Mouse (Mus musculus): Measurements from ENCODE around the gene Unc13a.
A peak's percentile ranks its signal among the peaks of the same experiment; 100 is the strongest.
"Not testable (repeated sequence)": the region's sequence is repeated elsewhere in the genome, so short reads cannot be mapped to it uniquely, and the experiment has no call there.

Unc13a gene

DNA sequence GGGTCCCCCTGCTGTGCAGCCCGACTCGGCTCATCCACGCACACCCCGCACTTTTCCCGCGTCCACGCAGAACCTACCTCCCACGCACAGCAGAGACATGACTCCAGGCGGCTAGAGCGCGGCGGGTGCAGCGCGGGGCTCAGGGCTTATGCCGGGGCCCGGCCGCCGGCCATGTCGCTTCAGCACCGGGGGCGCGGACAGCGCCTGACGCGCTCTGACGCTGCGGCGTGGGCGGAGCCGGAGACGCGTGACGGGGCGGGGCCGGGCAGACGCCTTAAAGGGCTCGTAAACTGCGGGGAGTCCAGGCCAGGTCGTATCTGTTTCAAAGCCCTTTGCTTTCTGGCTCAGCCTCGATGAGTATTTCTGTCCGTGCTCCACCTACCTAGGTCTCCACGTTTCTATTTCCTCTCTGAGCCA, at the start of gene Unc13a:
TSS of gene Unc13a (minus strand) at position 209 of the 417 bp plus-strand sequence.
- DNase-seq (ENCODE audit: low spot score), result peak; percentile 96

DNA sequence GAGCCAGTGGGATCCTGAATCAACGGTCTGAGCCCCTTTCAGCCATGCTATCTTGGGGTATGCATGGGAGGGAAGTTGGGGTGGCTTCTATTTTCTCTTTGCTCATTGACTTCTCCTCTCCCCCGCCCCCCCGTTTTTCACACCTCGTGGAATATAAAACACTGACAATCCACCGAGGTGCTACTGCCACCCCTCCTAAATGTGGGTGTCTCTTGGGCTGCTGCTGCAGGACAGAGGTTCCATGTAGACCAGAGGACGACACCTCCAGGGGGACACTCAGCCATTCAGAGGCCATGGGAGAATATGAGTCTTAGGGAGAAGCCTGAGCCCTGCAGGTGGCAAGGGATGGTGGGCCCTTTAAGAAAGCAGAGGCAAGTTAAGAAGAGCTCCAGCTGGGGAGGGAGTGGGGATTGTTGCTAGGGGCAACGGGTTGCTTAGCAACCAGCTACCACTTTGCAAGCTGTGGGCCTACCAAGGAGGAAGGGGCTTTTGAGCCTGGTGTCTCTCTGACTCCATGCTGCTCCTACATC, 48.4 kb upstream of the Unc13a start:
- DNase-seq (ENCODE audit: low spot score), result peak; percentile 73

DNA sequence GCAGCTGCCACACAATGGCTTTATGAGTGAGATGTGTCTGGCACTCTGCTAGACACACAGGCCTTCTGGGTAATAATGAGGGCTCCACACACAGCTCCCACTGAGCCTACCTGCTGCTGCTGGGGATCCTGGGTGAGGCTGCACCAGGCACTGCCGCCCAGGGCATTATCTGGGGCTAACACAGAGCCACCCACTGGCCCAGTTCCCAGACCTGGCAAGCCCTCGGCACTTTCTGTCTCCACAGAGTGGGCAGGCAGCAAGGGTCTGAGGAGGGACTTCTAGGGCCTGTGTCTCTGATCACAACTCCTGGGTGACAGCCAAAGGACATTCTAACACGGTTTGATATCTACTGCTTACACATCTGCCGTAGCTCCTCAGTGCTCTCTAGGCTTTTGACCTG, 47.7 kb upstream of the Unc13a start:
- peak; percentile 73 for DNase-seq (ENCODE audit: low spot score)

DNA sequence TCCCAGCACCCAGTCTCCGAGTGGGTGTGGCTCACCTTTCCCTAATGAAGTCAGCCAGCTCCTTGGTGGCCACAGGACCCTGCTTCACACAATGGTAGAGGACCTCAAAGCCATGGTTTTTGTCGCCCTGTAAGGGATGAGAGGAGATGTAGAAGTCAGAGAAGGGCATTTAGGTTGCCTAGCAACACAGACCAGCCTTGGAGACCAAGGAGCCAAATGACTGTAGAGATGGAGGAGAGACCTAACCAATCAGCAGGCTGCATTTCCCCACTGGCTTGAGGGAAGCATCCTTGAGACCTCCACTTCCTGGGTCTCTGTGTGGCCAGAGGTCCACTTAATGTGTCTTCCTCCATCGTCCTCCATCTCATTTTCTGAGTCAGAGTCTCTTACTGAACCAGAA, 46.7 kb upstream of the Unc13a start:
- no peak for DNase-seq (ENCODE audit: low spot score)

DNA sequence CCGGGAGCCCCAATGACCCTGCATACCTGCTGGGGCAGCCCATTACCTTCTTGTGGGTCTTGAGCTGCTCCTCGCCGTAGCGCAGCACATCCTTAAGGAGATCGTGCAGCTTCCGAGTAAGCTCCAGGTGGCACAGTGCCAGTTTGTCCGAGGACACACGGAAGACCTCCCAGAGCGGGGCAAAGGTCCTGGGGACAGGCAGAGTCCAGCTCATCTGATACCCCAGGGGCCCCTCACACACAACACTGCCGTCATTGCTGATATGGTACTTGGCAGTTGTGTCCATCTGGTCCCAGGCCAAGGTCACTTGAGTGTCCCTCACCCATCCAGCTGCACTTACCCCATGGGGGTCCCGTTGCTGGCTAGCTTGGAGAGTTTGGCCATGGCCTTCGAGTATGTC, 45.5 kb upstream of the Unc13a start:
- no peak for DNase-seq (ENCODE audit: low spot score)

DNA sequence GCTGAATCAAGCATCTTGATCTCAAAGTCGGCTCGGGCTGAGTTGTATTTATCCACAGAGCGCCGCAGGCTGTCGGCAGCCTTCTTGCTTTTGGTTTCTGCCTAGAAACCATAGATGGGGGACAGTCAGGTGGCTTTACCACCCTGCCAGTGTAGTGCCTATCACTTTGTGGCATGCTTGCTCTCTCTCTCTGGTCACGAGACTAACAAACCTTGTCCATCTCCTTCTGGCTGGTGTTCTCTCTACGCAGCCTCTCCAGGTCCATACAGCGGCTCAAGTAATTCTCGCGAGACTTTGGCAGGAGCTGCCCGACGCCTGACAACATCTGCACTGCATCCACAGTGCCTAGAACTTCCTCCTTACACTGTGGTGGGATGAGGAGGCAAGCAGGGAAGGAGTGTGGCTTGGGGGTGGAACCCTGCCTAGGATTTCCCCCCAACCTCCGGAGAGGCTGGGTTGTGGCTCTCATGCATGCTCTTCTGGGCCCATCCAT, 45.0 kb upstream of the Unc13a start:
- no peak for DNase-seq (ENCODE audit: low spot score)

DNA sequence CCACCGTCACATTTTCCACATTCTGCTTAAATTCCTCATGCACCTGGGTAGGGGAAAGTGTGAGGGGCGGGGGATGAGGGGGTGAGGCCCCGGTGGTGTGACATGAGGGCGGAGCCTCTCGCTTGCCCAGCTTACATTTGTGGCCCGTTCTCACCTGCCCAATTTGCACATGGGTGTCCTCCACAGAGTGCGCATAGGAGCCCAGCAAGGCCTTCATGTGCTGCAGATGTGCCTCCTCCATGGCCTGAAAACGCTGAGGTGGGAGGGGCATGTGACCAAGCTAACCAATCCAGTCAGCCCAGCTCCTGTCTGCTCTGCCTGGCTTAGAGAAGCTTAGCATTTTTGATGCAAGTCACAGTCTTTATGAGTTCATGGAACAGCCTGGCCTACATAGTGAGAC, 44.0 kb upstream of the Unc13a start:
- DNase-seq (ENCODE audit: low spot score), result no peak

DNA sequence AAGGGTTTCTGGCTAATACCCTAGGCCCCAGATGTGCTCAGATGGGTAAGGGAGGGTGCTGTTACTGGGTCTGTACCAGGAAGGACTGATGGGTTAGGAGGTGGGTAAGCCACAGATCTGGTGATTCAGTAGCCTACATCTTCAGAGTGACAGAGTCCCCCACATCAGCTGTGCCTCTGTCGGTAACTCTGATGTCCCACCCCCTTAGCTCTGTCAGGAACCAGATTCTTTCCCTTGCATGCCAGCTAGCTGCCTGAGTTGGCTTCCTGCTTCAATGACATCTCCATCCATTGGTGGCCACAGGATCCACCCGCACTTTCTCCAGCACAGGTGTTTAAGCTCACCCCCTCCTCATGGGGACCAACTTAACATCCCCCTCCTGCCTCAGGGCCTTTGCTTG, 40.0 kb upstream of the Unc13a start:
- DNase-seq (ENCODE audit: low spot score), result no peak

DNA sequence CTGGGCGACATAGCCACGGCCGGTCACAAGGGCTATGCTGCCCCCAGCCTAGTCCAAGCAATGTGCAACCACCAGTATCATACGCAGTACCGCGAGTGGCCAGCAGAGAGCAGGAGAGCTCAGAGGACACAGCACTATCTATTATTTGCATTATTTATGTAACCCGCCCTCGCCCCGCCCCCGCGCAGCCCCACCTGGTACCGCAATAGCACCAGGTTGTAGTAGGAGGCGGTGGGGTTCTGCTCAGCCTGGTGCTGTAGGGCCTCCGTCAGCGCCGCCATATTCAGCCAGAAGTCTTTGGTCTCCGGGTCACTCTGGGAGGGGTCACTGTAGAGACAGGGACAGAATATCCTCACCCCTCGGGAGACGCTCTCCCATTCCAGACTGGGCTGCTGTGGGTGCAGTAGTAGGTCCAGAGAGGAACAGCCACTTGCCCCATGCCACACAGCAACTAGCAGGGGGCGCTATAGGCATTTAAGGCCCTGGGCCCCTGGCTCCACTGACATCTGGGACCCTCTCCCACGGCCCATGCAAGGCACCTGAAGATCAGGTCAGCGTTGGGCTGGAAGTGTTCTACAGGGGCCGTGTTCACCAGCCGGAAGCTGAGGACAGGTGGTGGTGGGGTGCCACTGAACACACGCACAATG, 38.4 kb upstream of the Unc13a start:
- DNase-seq (ENCODE audit: low spot score), result peak; percentile 82

DNA sequence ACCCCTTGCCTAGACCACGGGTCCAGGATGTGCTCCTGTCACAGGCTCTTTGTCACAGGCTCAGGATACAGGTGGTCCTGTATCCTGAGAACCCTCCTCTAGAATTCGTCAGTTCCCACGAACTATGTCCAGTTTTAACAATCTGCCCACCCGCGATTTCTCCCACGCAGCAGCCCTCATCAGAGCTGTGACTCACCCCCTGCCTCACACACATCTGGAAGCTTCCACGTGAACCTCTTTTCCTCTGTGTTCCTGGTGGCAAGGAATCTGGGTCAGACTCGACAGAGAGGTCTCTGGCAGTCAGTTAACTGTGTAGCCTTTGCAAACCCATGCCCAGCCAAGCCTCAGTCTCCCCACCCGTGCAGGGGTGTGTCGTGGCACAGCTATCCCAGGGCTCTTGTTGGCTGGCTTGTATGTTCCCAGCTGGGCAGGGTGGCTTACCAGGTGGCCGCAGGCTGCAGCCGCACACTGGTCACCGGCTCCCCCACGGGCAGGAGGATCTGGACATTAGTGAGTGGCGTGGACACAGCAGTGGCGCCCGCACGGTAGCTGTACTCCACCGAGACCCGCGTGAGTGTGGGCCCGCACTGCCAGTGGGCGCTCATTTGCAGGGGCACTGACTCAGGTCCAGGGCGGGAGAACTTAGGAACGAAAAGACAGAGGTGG, 37.7 kb upstream of the Unc13a start:
- DNase-seq (ENCODE audit: low spot score), result no peak

DNA sequence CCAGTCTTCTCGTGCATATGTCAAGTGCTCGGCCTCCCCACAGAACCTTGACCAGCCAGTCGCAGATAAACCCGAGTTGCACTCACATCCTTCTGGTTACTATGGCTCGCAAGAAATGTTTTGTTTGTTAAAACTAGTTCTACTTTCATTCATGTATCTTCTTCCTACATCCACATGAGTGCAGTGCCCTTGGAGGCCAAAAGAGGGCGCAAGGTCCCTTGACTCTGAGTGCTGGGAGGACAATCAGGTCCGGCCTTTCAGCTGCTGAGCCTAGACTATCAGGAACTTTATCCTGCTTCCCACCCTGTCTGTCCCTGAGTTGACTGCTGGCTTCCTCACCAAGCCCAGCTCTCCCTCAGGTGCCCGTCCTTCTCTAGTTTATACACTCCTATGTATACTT, 36.3 kb upstream of the Unc13a start:
- peak; percentile 45 for DNase-seq (ENCODE audit: low spot score)

DNA sequence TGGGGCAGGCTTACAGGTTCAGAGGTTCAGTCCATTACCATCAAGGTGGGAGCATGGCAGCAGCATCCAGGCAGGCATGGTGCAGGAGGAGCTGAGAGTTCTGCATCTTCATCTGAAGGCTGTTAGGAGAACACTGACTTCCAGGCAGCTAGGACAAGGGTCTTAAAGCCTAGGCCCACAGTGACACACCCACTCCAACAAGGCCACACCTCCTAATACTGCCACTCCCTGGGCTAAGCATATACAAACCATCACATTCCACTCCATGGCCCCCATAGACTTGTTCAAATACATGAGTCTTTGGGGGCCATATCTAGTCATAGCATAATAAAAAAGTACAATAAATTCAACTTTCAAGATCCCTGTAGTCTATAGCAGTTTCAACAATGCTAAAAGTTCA, 31.8 kb upstream of the Unc13a start:
- DNase-seq (ENCODE audit: low spot score), result not testable (repeated sequence)

DNA sequence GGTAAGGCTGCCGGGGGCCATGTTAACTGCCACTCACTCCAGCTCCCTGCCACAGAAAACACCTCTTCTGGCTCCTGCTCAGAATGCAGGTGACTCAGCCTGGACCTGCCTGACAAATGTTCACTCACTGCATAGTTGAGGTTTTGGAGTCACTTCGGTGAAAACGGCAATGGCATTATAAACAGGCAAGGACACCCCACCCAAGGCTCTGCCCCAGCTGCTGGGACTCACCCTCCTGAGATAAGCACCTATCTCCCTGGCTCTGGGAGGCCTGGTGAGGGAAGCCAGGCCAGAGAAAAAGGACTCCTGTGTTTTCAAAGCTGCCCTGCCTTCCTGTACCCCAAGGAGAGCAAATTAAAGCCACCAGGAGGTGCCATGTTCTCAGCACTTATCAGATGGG, 31.4 kb upstream of the Unc13a start:
- DNase-seq (ENCODE audit: low spot score), result no peak

DNA sequence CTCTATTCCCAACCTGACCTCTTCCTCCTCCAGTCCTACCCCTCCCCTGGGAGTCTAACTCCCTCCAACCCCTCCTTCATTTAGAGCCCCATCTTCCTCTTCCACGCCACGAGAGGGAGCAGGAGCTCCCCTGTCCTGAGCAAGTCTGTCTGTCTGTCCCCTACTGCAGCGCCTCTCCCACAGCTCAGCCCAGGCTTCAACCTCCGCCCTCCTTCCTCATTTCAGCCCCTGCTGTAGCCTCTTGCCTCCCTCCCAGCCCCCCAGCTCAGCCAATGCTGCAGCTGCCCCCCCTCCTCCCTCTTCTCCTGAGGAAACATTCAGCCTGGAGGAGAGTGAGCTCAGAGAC, 30.5 kb upstream of the Unc13a start:
- DNase-seq (ENCODE audit: low spot score), result no peak

DNA sequence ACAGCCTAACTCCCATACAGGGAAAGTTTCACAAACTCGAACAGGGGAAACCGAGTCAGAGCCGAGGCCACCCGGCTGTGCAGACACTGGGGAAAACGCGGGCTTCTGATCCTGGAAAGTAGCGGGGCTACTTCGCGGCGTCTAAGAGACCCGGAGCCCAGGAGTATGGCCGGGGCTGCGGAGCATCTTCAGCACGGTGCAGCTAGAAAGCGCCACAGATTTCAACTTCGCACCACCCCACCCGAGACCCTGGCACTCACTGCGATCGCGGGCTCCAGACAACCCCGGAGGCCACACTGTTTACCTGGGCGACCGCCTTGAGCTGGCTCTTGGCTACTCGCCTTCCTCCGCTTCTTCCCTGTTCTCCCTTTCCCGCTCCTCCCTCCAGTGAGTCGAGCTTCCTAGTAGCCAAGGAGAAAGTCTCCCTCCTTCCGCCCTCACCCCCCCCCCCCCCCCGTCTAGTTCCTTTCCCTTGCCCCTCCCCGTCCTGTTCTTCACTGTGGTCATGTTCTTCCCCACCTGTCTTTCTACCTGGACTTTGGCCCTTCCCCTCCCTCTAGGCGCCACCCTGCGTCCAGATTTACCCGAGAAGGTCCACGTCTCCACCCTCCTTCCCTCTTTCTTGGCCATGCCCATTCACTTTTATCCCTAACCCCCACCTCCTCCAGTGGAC, 30.0 kb upstream of the Unc13a start, which contains the start of gene B3gnt3:
TSS of gene B3gnt3 (minus strand) at position 376 of the 673 bp plus-strand sequence.
- peak; percentile 51 for DNase-seq (ENCODE audit: low spot score)

DNA sequence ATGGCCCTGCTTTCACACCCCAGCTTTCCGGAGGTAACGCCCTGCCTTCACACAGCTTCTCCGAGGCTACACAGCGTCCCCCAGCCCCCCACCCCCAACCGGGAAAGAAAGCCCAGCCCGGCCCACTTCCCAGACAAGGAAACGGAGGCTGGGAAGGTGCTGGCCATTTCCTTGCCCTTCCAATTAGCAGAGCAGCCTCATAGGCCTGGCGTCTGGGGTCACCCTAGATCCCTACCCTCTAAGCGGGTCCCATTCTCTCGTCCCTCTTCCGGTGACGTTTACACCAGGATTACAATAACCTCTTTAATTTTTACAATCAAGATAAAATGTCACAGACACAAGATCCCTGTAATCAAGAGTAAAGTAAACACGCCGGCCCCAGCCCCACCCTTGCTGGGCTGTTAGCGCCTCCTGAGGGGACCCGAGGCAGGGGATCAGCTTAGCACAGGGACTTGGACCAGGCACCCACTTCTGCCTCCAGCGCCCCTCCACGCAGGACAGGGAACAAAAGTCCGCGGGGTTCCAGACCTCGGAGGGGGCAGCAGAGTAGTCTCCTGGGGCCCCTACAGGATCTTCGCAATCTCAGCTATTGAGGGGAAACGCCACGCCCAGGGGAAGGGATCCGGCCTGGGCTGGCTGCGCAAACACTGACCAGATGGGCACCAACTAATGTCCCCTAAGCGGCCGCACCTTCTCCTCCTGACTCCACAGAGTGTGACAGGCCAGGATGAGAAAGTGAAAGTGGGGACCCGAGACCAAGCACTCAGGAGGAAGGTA, 29.1 kb upstream of the Unc13a start:
- peak; percentile 45 for DNase-seq (ENCODE audit: low spot score)

DNA sequence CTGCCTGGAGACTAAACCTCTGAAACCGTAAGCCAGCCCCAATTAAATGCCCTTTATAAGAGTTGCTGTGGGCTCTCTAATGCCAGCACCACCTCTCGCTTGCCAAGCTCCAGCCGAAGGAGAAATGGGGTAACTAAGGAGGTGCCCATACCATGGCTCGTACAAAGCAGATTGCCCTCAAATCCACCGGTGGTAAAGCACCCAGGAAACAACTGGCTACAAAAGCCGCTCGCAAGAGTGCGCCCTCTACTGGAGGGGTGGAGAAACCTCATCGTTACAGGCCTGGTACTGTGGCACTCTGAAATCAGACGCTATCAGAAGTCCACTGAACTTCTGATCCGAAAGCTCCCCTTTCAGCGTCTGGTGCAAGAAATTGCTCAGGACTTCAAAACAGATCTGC, 23.9 kb upstream of the Unc13a start:
- DNase-seq (ENCODE audit: low spot score), result not testable (repeated sequence)

DNA sequence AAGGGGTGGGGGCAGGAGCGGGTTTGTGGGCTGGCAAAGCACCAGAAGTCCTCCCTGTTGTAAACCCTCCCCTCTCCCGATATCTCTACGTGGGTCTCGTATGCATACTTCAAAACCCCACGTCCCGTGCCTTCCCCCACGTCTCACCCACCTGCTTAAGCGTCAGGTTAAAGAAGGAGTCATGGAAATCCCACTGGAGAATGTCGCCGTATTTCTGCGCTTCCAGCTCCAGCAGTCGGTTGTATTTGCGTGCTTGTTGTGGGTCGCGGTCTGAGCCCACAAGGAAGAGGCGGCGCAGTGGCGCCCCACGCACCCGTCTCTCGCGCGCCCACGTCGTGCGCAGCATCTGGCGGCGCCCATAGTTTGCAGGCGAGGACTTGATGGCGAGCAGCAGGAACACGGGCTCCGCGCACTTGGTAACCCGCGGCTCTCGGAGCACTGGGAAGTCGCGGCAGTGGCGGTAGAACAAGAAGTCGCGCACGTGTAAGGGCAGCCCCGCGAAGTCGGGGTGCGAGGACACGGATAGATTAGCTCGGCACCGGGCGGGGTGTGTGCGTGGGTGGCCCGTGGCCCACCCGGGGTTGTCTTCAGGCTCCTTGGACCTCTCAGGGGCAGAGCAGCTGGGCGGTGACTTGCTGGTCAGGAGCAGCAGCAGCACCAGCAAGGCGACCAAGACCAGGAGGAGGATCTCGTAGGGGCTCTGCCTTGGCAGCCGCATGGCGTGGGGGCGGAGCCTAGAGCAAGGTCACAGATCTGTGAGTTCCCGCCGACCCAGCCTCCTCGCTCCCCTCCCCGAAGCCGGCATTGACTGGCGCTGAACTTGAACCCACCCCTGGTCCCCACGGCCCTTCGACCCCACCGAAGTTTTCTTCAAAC, 21.8 kb upstream of the Unc13a start:
- DNase-seq (ENCODE audit: low spot score), result no peak

DNA sequence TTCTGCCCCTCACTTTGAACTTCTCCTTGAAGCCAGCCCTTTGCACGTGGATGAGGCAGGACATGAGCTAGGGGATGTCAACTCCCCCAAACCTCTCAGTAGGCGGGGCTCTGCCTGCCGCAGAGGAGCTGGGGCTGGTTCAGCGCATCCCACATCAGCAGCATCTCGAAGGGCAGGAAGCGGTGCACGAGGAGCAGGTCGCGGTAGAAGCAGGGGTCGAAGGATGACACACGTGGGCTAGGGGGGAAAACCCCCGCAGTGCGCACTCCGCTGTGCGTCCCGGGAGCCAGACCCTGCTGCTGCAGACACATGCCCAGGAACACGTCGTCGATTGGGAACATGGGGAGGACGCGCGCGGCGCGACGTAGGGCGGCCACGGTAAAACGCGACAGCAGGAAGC, 21.0 kb upstream of the Unc13a start:
- DNase-seq (ENCODE audit: low spot score), result no peak

DNA sequence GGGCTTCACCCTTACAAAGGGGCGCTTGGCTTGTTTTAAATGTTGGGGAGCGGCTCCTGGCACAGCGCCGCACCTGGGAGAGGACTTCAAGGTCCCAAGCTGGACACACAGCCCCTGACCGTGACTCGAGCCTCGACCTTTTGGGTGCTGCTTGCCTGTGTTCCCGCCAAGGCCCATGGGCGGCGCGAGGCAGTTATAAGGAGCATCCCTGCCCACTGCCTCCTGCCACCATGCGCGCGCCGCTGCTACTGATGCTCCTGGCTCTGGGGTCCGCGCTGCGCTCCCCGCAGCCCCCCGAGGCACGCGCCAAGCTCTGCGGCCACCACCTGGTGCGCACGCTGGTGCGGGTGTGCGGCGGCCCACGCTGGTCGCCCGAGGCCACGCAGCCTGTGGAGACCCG, 17.5 kb upstream of the Unc13a start, which contains the start of gene Insl3:
TSS of gene Insl3 (plus strand) at position 187 of the 400 bp plus-strand sequence.
- DNase-seq (ENCODE audit: low spot score), result no peak

DNA sequence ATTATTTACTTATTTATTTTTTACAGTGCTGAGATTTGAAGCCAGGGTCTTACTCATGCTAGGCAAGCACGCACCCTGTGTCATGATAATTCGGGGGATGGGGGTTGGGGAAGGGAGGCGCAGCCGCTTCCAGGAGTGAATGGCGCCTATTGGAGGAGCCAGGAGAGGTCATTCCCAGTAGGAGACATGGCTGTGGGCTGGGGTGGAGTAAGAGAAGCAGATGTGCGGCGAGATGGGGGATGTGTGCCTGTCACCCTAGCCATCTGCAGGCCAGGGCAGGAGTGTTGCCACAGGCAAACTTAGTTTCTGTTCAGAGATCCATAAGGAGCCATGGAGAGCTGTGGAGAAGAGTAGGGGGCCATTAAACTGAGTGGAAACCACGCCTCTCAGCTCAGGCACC, 16.1 kb upstream of the Unc13a start:
- no peak for DNase-seq (ENCODE audit: low spot score)
